Mouse (Mus musculus): ENCODE measurements at regions not wholly inside any gene's neighbourhood (a gene's known extent, or its start where the extent isn't known, plus 50 kb on each side); places are given as distances from the start of the nearest gene placed in this dataset.
A peak's percentile ranks its signal among the peaks of the same experiment; 100 is the strongest.

GRCm38 (mm10) chr4:131014301-131015081 is 70.3 kb downstream of the Matn1 start:
- peaks cover 29% of the 10 kb centered on the region for H3K9me3 ChIP-seq (ENCODE audit: low read length)
- no peaks in the 10 kb centered on the region for H3K36me3 ChIP-seq (ENCODE audit: insufficient read depth, low read length)
- H3K4me1 ChIP-seq (replicated peaks; ENCODE audit: low read depth, low read length) = no peaks in the 10 kb centered on the region
- no peak for TF ChIP-seq NANOG (IDR thresholded peaks at IDR 0.05; ENCODE audit: borderline replicate concordance, low read length)
- no peak for TF ChIP-seq POU5F1 (IDR thresholded peaks at IDR 0.05; ENCODE audit: borderline replicate concordance, low read length)
- TF ChIP-seq CTCF (conservative IDR thresholded peaks at IDR 0.05; ENCODE audit: low read length) = no peak
- H3K27me3 ChIP-seq (ENCODE audit: insufficient read depth, low read length) = no peaks in the 10 kb centered on the region
- H3K4me3 ChIP-seq (replicated peaks; ENCODE audit: low read length) = no peak overlapping the region

GRCm38 (mm10) chr4:131015156-131015555 is 71.0 kb downstream of the Matn1 start:
- Histone ChIP-seq H3K4me1 (replicated peaks; ENCODE audit: low read depth, low read length) (no peaks in the 10 kb centered on the region), H3K9me3 (ENCODE audit: low read length) (peaks cover 29% of the 10 kb centered on the region), H3K4me3 (replicated peaks; ENCODE audit: low read length) (no peak overlapping the region), H3K27me3 (ENCODE audit: insufficient read depth, low read length) (no peaks in the 10 kb centered on the region), H3K36me3 (ENCODE audit: insufficient read depth, low read length) (no peaks in the 10 kb centered on the region)
- TF ChIP-seq POU5F1 (IDR thresholded peaks at IDR 0.05; ENCODE audit: borderline replicate concordance, low read length) (no peak), CTCF (conservative IDR thresholded peaks at IDR 0.05; ENCODE audit: low read length) (no peak), NANOG (IDR thresholded peaks at IDR 0.05; ENCODE audit: borderline replicate concordance, low read length) (no peak)

GRCm38 (mm10) chr4:131023601-131024000 is 79.4 kb downstream of the Matn1 start:
- no peaks in the 10 kb centered on the region for H3K36me3 ChIP-seq (ENCODE audit: insufficient read depth, low read length)
- no peak for TF ChIP-seq NANOG (IDR thresholded peaks at IDR 0.05; ENCODE audit: borderline replicate concordance, low read length)
- no peak for TF ChIP-seq CTCF (conservative IDR thresholded peaks at IDR 0.05; ENCODE audit: low read length)
- TF ChIP-seq POU5F1 (IDR thresholded peaks at IDR 0.05; ENCODE audit: borderline replicate concordance, low read length) = no peak
- H3K27me3 ChIP-seq (ENCODE audit: insufficient read depth, low read length) = no peaks in the 10 kb centered on the region
- H3K4me1 ChIP-seq (replicated peaks; ENCODE audit: low read depth, low read length) = no peaks in the 10 kb centered on the region
- H3K9me3 ChIP-seq (ENCODE audit: low read length) = no peaks in the 10 kb centered on the region
- no peak overlapping the region for H3K4me3 ChIP-seq (replicated peaks; ENCODE audit: low read length)

GRCm38 (mm10) chr4:131036292-131036691 is 92.1 kb downstream of the Matn1 start:
- Histone ChIP-seq H3K9me3 (ENCODE audit: low read length) (no peaks in the 10 kb centered on the region), H3K4me3 (replicated peaks; ENCODE audit: low read length) (no peak overlapping the region), H3K27me3 (ENCODE audit: insufficient read depth, low read length) (peaks cover 3% of the 10 kb centered on the region; the same call in 1 of the 2 replicates), H3K36me3 (ENCODE audit: insufficient read depth, low read length) (no peaks in the 10 kb centered on the region), H3K4me1 (replicated peaks; ENCODE audit: low read depth, low read length) (peaks cover 13% of the 10 kb centered on the region)
- TF ChIP-seq NANOG (IDR thresholded peaks at IDR 0.05; ENCODE audit: borderline replicate concordance, low read length) (no peak), CTCF (conservative IDR thresholded peaks at IDR 0.05; ENCODE audit: low read length) (peak; percentile 44), POU5F1 (IDR thresholded peaks at IDR 0.05; ENCODE audit: borderline replicate concordance, low read length) (no peak)

GRCm38 (mm10) chr4:131037179-131037578 is 93.0 kb downstream of the Matn1 start:
- Histone ChIP-seq H3K4me3 (replicated peaks; ENCODE audit: low read length) (no peak overlapping the region), H3K9me3 (ENCODE audit: low read length) (no peaks in the 10 kb centered on the region), H3K27me3 (ENCODE audit: insufficient read depth, low read length) (peaks cover 1% of the 10 kb centered on the region; the same call in 1 of the 2 replicates), H3K36me3 (ENCODE audit: insufficient read depth, low read length) (no peaks in the 10 kb centered on the region), H3K4me1 (replicated peaks; ENCODE audit: low read depth, low read length) (peaks cover 13% of the 10 kb centered on the region)
- TF ChIP-seq CTCF (conservative IDR thresholded peaks at IDR 0.05; ENCODE audit: low read length) = no peak

GRCm38 (mm10) chr4:131039686-131040085 is 95.5 kb downstream of the Matn1 start:
- Histone ChIP-seq H3K4me1 (replicated peaks; ENCODE audit: low read depth, low read length) (peaks cover 13% of the 10 kb centered on the region), H3K36me3 (ENCODE audit: insufficient read depth, low read length) (no peaks in the 10 kb centered on the region), H3K27me3 (ENCODE audit: insufficient read depth, low read length) (no peaks in the 10 kb centered on the region), H3K9me3 (ENCODE audit: low read length) (no peaks in the 10 kb centered on the region), H3K4me3 (replicated peaks; ENCODE audit: low read length) (no peak overlapping the region)
- TF ChIP-seq POU5F1 (IDR thresholded peaks at IDR 0.05; ENCODE audit: borderline replicate concordance, low read length) = no peak
- no peak for TF ChIP-seq NANOG (IDR thresholded peaks at IDR 0.05; ENCODE audit: borderline replicate concordance, low read length)
- no peak for TF ChIP-seq CTCF (conservative IDR thresholded peaks at IDR 0.05; ENCODE audit: low read length)

- peaks cover 15% of the 10 kb centered on the region for H3K4me1 ChIP-seq (replicated peaks; ENCODE audit: low read depth, low read length)
- TF ChIP-seq CTCF (conservative IDR thresholded peaks at IDR 0.05; ENCODE audit: low read length) = no peak
- TF ChIP-seq NANOG (IDR thresholded peaks at IDR 0.05; ENCODE audit: borderline replicate concordance, low read length) = no peak
- TF ChIP-seq POU5F1 (IDR thresholded peaks at IDR 0.05; ENCODE audit: borderline replicate concordance, low read length) = no peak
- no peaks in the 10 kb centered on the region for H3K36me3 ChIP-seq (ENCODE audit: insufficient read depth, low read length)
- no peaks in the 10 kb centered on the region for H3K9me3 ChIP-seq (ENCODE audit: low read length)
- H3K27me3 ChIP-seq (ENCODE audit: insufficient read depth, low read length) = no peaks in the 10 kb centered on the region
- no peak overlapping the region for H3K4me3 ChIP-seq (replicated peaks; ENCODE audit: low read length)
Observed at GRCm38 (mm10) chr4:131041210-131041609, 97.0 kb downstream of the Matn1 start.

GRCm38 (mm10) chr4:131046101-131046500 is 101.9 kb downstream of the Matn1 start:
- Histone ChIP-seq H3K27me3 (ENCODE audit: insufficient read depth, low read length) (no peaks in the 10 kb centered on the region), H3K4me1 (replicated peaks; ENCODE audit: low read depth, low read length) (peaks cover 6% of the 10 kb centered on the region), H3K4me3 (replicated peaks; ENCODE audit: low read length) (no peak overlapping the region), H3K9me3 (ENCODE audit: low read length) (no peaks in the 10 kb centered on the region), H3K36me3 (ENCODE audit: insufficient read depth, low read length) (no peaks in the 10 kb centered on the region)
- TF ChIP-seq NANOG (IDR thresholded peaks at IDR 0.05; ENCODE audit: borderline replicate concordance, low read length) = no peak
- TF ChIP-seq POU5F1 (IDR thresholded peaks at IDR 0.05; ENCODE audit: borderline replicate concordance, low read length) = no peak
- TF ChIP-seq CTCF (conservative IDR thresholded peaks at IDR 0.05; ENCODE audit: low read length) = no peak

Data from E14TG2a.4 (cell line).